Mouse (Mus musculus): ENCODE measurements at regions not wholly inside any gene's neighbourhood (a gene's known extent, or its start where the extent isn't known, plus 50 kb on each side); places are given as distances from the start of the nearest gene placed in this dataset.
"Not testable (repeated sequence)": the region's sequence is repeated elsewhere in the genome, so short reads cannot be mapped to it uniquely, and the experiment has no call there.

GRCm38 (mm10) chr17:14144082-14144481 is 60.0 kb downstream of the Dact2 start:
- no peak for DNase-seq (ENCODE audit: low spot score in 2 of 2)

- no peak for DNase-seq (ENCODE audit: low spot score in 2 of 2)
Observed at GRCm38 (mm10) chr17:14141669-14142068, 62.4 kb downstream of the Dact2 start.

- no peak for DNase-seq (ENCODE audit: low spot score in 2 of 2)
Observed at GRCm38 (mm10) chr17:14140266-14140665, 63.8 kb downstream of the Dact2 start.

GRCm38 (mm10) chr17:14138941-14139340 is 65.2 kb downstream of the Dact2 start:
- no peak for DNase-seq (ENCODE audit: low spot score in 2 of 2)

GRCm38 (mm10) chr17:14136702-14137315 is 67.3 kb downstream of the Dact2 start:
- DNase-seq (ENCODE audit: low spot score in 2 of 2), result peak in 1 of 2 experiments; percentile 62

GRCm38 (mm10) chr17:14134604-14135003 is 69.5 kb downstream of the Dact2 start:
- DNase-seq (ENCODE audit: low spot score in 2 of 2), result no peak

GRCm38 (mm10) chr17:14133986-14134385 is 70.1 kb downstream of the Dact2 start:
- no peak for DNase-seq (ENCODE audit: low spot score in 2 of 2)

- not testable (repeated sequence) for DNase-seq (ENCODE audit: low spot score in 2 of 2)
Observed at GRCm38 (mm10) chr17:14127031-14127430, 67.7 kb upstream of the Gm7358 start.

GRCm38 (mm10) chr17:14118863-14119262 is 59.5 kb upstream of the Gm7358 start:
- DNase-seq (ENCODE audit: low spot score in 2 of 2), result no peak

- no peak for DNase-seq (ENCODE audit: low spot score in 2 of 2)
Observed at GRCm38 (mm10) chr17:14116223-14116622, 56.9 kb upstream of the Gm7358 start.

- DNase-seq (ENCODE audit: low spot score in 2 of 2), result no peak
Observed at GRCm38 (mm10) chr17:14114856-14115255, 55.5 kb upstream of the Gm7358 start.

GRCm38 (mm10) chr17:14111692-14112091 is 52.4 kb upstream of the Gm7358 start:
- peak in 1 of 2 experiments; percentile 19 for DNase-seq (ENCODE audit: low spot score in 2 of 2)
